Mouse (Mus musculus) ovary, postnatal 14 days (tissue): ENCODE measurements around the gene Filip1l.
A peak's percentile ranks its signal among the peaks of the same experiment; 100 is the strongest.

Source experiments
- DNase-seq: peaks from one replicate; pipeline ENCODE4 v3.0.0; 2022; ENCODE audit warnings: low spot score

The Filip1l gene

DNA sequence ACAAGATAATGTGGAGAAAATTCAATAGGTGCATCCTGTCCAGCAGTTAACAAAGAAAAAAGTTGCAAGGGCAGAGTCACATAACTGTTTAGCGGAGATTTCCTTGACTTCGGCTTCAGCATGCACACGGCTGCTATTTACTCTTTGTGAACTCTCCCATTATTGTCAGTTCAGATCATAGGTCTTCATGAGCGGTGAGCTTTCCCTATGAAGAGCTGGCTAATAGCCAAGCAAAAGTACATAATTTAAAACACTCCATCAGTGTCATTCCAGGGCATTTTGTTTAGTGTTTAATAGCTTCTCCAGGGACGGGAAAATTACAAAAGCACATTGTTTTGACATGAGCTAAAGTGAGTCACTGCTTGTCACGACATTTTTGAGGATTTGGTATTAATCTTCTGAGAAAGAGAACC is 179.2 kb downstream of the Filip1l start:
- no peak for DNase-seq

DNA sequence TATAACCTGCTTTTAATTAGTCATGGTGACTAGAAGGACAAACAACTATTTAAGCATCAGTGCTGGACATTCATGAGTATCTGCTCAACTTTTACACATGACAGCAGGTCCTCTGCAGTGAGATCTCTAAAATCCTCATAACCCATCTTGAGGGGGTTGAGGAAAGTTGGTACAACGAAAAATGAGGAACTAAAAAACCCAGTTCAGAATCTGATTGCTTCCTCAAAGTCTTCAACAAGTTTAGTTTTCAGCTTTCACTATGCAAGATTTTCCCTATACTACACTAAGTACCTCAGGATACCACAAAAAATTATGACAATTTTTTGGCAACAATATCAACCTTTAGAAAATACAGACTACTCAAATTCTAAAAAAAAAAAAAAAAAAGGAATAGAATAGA is 181.5 kb downstream of the Filip1l start:
- no peak for DNase-seq

DNA sequence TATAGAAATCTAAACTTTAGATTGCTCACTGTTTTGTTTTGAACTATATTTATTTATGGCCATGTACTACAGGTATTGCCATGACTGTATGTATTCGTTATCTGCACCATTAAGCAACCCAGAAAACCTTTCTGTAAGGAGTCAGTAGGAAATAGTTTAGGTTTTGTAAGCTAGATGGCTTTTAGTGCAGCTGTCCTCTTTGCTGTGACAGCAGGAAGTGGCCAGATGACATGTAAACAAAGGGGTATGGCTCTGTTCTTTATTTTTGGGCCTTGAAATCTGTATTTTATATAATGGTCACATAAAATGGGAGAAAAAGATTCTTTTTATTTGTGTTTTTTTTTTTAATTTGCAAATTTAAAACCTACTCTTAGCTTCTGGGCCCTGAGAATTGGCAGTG is 181.9 kb downstream of the Filip1l start:
- DNase-seq, result no peak

DNA sequence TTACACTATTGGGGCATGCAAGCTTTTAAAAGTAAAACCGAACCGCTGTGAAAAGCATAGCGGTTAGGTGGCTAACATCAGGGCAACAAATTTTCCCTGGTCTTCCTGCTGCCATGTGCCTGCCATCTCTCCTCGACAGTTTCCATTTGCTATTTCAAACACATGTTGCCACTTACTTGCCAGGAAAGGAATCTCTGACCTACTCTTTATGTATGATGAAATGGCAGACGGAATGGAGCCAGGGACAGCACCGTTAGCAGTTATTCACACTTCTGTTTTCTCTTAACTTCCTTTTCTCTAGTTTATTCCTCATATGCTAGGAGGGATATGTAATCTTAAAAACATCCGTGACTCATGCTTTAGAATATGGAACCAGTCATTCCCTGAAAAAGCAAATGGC is 183.6 kb downstream of the Filip1l start:
- no peak for DNase-seq

DNA sequence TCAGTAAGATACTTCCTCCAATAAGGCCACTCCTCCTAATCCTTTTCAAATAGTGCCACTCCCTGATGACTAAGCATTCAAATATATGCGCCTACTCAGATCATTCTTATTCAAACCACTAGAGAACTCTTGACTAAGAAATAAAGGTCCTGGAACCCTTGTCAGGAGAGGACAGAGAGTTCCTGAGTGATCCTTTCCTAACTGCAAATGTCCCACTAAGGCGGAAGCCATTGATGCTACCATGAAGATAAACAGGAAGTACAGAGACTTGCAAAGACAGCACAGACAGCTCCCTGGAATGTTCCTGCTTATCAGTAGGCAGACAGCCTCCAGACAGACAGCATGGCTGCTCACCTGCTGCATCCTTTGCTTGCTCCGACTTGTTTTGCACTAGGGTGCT is 190.3 kb downstream of the Filip1l start:
- no peak for DNase-seq

DNA sequence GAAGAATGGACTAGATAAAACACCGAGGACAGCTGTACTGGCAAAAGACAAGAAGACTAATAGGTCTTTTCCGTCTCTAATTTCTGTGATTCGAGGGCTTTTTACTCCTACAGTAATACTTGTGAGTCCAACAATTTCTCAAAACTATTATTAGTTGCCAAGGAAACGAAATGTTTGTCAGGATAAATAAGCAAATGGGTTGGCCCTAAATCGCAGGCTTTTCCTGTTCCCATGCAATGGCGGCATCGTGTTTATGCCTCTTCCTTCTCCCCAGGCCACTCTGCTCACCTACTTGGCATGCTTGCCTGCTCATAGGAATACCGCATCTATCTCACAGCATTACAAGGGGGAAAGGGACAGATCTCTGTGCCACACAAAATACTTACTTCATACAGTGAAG is 191.5 kb downstream of the Filip1l start:
- DNase-seq, result no peak

DNA sequence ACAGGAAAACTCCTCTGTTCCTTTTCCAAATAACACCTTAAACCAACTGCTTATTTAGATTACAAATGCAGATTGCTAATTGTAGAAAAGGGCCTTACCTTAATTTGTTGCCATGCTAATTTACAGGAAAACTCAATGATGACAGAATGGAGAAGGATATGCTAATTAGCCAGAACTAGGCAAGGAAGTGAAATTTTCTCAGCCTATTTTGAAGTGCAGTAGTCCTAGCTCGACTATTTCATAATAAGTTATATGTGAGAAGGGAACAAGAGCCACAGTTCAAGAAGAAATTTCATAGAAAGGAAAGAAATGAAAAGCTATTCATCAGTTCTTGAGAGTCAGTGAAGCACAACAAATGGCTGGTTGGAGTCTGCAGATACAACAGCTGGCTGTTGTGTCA is 193.5 kb downstream of the Filip1l start:
- no peak for DNase-seq

DNA sequence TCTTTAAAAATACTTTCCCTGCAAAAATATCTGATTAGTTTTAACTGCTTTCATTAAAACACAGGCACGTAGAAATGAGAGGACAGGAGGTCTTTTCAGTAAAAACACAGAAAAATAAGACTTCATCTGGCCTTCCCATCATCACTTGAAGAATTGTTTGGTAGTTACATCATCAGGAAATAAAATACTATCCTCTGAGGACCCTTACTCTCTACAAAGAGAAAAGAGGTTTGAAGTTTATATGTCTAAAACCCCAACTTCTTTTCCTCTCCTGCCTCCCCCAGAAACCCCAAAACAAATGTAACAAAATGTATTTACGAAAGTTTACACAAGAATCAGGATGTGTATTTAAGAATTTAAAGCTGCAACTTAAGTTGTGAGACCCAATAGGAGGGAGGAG is 195.7 kb downstream of the Filip1l start:
- DNase-seq, result no peak

DNA sequence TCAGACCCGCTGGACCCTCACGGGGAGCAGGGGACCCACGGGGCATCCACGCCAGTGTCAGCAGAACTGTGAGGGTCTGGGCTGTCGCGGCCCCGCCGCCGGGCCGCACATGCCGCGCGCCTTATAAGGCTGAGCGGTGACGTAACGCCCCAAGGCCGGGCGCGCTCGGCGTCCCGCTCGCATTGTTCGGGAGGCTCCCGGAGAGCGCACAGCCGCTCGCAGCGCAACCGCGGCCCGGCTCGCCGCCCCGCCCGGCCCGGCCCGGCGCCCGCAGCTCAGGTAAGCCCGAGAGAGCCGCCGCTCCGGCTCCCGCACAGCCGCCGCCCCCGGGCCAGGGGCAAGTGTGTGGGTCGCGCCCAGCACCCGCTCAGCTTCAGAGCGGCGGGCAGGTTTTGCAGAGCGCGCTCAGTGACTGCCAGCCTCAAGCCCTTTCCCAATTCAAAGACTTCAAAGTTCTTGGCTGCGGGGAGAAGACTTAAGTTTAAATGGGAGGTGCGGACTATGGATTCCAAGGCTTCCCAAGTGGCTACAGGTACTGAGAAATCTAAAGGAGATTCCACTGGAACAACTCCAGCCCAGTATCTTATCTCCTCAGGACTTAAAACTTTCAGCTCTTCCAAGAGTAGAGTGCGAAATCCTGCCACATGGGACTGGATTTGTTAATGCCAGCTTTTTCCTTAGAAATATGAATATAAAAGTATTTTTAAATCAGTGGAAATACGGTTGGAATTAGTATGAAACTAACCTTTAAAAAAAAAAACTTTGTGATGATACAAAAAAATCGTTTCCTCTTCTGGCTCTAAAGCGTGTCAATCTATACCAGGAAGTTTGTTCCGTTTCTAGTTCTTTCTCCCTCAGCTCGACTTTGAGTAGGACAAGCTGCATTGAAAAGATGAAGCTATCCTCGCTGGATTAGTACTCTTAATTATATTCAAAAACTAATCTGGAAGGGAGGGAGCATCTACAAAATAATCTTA is 196.5 kb downstream of the Filip1l start:
- DNase-seq, result peak; percentile 63

DNA sequence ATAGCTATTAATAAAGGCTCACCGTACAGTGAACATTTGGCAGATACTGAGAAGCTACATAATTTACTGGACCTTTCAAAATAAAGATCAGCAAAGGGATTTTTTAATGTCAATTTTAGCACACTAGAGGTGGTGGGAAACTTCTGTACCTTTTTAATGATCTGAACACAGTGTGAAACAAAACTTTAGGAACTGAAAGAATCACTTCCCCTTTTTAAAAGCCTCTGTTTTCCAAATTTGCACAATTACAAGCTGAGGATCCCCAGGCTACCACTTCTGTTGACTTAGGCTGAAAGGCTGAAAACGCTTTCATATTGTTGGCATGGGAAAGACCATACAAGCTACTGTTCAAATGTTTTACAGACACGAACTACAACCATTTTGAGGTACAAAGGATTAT is 197.2 kb downstream of the Filip1l start:
- no peak for DNase-seq

DNA sequence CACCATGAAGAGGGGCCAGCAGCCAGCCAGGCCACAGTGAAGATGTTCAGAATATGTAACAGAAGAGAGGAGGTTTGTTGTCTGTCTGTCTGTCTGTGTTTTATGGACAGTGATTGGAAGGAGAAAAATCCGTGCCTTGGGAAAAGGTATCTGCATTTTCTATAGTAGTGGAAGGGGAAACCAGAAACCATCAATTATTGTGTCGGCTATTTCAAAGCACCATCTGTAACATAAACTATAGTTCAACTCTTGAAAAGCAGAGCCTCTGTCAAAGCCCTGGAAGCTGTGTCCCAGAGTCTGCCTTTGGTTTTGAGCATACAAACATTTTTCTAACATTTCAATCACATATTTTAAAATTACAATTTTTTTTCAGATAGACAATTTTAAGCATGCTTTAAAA is 197.9 kb downstream of the Filip1l start:
- DNase-seq, result no peak

DNA sequence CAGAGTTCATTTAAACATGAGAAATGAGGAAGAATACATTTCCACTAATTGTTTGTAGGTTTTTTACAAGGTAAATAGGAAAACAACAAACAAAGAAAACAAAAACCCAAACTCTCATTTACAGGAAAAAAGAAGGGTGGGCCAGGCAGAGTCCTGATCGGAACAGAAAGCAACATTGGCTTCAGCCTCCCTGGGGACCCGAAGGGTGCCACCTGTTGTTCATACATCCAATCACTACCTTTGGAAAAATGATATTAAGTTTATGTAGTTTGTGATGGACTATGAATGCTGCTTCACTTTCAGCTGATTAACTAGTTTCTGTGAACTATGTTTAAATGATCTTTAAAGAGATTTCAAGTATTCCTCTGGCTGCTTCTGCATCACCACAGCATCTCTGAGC is 198.7 kb downstream of the Filip1l start:
- no peak for DNase-seq

DNA sequence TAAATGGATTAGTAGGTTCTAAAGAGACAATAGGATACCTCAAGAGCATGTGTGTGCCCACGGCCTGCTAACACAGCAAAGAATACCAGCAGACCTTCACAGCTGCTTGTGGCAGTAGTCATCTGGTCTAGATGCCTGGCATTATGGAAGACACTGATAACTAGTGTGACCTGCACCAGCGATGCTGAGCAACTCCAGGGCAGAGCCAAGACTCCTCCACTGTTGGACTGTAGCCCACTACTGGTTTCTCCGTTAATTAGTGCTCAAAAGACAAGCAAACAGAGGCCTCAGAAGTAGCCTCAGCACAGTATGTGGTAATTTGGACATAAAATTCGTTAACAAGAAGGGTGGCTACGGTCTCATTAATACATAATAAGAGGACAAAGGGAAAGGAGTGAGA is 199.8 kb downstream of the Filip1l start:
- no peak for DNase-seq

DNA sequence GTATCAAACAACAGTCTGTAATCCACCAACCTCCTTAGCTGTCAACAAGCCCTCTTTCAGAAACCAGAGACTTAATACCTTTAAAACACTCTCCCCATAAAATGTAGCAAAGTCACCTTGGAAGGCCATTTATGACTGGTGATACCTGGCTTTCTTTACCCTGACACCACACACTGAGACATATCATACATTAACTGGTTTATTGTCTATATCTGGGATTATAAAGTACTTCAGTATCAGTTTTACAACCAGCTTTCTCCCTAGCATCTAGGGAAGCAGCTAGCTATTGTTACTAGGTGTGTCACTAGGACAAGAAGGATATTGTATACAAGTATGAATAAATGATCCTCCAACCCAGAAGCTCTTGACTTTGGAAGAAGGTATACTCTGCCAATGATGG is 200.3 kb downstream of the Filip1l start:
- DNase-seq, result no peak

DNA sequence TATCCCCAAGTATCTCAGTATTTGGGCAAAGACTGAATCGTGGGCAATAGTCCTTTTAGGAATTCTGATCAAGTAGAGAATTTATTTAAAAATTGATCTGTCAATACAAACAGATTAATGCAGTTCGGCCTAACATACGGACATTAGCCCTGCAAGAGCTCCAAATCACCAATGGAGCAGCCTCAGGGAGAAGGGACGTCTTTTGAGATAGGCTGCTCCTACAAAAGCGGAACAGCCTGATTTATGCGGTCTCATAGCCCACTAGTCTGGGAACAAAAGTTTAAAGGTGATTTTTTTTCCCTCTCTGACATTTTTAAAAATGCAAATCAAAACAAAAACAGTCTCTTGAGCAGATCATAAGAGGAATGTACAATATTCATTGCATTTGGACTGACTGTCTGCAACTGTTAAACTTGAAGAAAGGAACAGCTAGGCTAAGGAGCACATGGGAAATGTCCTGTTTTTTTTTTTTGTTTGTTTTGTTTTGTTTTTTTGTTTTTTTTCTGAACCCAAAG is 202.1 kb downstream of the Filip1l start:
- no peak for DNase-seq

DNA sequence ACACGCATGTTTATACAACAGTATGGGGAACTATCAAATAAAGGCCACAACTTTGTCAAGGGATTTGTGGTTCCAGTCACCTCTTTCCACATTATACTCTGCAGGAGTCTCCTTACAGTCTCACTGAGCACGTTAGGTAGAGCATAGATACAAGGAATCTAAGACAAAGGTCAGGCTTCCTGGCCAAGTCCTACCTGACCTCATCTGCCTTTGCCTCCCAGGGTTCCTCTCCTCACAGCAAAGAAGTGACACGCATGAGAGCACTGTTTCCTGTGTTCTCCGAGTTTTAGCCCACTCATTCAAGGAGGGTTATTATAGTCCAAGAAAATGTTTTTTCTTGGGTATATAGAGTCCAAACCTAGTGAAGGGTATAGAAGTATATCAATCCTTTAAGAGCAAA is 202.8 kb downstream of the Filip1l start:
- DNase-seq, result no peak

DNA sequence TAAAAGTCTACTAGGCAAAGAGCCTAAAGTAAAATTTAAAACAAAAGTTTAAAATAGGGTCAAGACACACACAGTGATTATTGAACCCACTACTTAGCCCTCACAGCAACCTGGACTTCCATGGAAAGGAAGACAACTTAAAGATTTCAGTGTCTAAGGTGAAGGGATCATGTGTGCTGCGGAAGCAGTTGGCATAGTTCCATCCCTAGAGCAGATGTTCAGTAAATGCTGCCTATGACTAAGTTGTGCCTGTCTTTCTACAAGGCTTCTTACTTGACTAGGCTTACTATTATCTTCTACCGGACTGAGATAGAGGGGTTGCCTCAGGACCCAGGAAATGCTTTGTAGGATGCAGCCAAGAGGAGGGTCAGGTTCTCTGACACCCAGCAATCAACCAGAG is 203.4 kb downstream of the Filip1l start:
- DNase-seq, result no peak

DNA sequence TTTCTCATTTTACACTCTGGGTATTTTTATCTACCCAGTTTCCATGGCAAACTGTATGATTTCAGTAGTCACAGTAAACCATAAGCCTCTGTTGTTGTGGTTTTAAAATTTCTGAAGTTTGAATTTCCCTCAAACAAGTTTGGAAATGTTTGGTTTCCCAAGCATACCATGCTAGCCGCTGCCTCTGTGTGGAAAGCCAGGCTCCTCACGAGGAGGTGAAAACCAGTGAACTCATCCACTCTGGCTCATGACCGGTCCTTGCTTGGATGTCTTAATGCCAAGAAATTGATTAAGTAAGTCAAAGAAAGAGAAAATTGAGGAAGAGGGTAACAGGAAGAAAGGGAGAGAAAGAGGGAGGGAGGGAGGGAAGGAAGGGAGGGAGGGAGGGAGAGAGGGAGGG is 205.4 kb downstream of the Filip1l start:
- DNase-seq, result no peak

DNA sequence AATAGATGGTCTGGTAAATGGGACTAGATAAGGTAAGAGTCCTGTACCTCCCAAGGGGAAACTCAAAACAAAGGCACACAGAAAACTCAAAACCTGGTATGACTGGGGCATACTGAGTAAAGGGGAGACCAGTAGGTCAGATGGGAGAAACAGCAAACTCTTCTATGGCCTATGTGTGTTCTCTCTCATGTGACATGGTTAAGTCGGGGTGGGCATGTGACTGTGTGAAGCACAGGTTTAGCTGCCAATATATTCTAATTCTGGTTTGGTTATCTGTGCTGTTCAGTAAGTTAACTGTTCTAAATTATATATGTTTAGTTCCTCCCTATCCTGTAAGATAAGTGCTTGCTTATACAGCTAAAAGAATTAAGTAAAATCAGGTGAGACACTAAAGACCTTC is 207.3 kb downstream of the Filip1l start:
- DNase-seq, result no peak

DNA sequence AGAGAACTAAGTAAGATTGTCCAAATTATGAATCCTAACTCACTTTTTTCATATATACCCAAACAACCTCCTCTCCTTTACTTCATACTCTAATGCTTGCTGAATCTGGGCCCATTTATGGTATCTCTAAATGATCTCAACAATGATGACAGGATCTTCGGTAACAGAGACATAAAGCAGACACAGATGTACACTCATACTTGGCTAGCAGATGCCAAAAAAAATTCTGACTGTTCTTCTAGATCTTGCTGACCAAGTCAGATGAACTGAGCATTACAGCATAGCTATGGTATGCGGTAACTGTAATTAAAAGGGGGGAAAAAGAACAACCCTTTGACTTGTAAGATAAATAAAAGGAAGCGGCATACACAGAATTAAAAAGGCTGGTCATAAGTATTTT is 210.6 kb downstream of the Filip1l start:
- no peak for DNase-seq

DNA sequence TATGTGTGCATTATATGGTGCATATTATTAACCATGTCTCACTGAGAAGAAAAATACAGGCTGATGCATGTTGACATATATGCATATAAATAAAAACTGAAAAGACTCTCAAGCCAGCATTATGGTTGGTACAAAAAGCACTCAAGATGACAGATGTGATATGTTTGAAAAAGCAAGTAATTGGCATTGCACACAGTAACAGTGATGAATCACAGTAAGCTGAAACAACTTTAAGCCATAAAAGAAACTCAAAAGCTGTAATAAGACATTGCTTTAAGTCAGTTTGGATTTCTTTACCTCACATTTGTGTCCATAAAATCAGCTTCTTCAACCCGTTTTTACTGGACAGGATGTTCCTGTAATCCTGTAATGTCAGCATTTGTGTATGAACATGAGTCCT is 211.9 kb downstream of the Filip1l start:
- no peak for DNase-seq

DNA sequence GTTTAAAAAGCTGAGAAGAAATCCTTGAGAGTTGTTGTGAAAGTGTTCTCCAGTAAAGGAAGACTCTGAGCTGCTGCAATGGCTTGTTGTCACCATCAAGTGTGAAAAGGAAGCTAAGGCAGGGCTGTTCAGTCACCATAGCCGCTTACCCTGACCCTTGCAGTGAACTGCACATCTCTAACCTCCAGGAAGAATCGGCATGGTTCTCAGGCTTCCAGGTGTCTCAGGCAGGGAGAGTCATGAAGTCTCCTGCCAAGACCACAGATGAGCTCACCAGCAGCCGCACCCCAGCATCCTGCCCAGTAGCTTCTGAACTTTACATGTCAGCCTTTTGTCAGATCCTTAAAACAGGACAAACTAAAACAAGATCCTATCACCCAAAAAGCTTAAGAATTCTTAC is 213.3 kb downstream of the Filip1l start:
- no peak for DNase-seq

DNA sequence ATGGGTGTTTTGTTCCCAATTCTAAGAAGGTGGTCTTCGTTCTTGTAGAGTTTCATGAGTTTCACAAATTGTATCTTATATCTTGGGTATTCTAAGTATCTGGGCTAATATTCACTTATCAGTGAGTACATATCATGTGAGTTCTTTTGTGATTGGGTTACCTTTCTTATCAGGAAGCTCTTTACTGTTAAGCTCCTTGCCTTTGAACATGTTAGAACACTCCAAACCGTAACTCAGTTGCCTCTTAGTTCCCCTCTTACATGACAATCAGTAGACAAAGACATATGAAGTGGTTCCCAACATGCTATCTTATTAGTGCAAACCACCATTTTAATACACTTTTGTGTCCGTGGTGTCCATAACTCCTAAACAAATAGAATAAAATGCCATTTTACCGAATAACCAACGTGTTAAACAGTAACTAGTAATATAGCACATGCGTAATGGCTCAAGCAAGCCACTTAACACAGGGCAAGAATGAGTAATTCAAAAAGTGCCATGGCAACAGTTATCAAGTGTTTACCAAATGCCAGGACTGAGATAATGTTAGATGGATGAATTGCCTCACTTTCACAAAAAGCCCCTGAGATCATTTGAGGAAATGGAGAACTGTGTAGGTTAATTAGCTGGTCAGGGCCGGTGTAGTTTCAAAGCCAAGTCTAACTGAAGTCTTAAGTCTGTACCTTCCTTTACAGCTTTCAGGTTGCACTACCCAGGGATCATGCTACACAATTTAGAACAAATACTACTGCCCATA is 215.9 kb downstream of the Filip1l start:
- DNase-seq, result no peak
